Mouse (Mus musculus): ENCODE measurements around the gene Jdp2. TPM values are rescaled to one million over a fixed set of nuclear protein-coding genes. Genes with fewer than 3 reads are reported as not detected.

The Jdp2 gene
- polyA plus RNA-seq, 1 experiment: 7.1 TPM

DNA sequence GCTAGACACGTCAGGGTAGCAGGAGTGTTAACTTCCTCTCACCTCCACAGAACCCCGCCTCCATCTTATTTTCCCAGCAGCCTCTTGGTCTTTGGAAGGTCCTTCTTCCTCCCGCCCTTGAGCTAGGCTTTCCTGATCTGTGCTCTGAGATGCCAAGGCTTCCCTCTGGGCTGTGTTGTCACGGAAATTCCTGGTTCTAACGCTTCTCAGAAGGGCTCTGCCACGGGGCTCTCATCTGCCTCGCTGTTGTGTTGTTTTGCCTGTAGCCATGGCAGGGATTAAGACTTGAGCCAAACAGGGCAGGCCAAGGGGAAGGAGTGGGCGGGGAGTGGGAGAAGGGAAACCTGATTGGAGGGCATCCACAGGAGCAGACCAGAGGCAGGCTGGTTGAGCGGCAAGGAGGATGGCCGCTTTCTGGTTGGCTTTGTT, 26.8 kb upstream of the Jdp2 start:
- peaks cover 40% of the 10 kb centered on the region for H3K4me1 ChIP-seq
- no peaks in the 10 kb centered on the region for H3K36me3 ChIP-seq (replicated peaks; ENCODE audit: low read length)
- TF ChIP-seq FLI1 (IDR thresholded peaks at IDR 0.05; ENCODE audit: low read length) (no peak), GATA1 (IDR thresholded peaks at IDR 0.05; ENCODE audit: borderline replicate concordance, low read length) (no peak)

DNA sequence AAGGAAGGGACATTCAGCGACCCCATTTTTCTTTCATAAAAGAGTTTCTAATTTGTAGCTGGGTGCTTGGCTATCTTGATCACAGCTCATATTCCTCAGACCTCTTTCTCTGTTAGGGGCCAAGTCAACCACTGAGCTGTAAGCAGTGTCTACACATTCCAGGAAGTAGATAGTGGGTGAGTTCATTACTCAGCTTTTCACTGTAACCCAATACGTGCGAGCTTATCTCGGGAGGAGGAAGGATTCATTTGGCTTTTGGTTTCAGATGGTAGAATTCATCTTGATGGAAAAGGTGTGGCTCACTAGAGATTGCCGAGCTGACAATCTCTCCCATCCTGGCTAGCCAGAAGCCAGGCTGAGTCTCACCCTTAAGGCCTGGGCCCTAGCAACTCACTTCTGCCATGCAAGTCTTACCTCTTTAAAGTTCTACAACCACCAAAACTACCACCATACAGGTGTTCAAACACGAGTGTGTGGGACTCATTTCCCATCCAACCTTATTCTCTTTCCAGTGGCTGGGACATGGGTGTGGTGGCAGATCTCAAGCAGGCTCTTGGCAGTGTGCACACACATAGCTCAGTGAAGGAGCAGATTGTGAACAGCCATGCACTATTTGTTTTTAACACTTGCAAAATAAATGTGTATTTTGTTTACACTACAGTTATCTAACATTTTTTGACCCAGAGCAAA, 23.9 kb upstream of the Jdp2 start:
- H3K27me3 ChIP-seq (replicated peaks): peaks cover 73% of the 10 kb centered on the region
- no peak for TF ChIP-seq GATA1 (IDR thresholded peaks at IDR 0.05; ENCODE audit: borderline replicate concordance, low read length)
- TF ChIP-seq FLI1 (IDR thresholded peaks at IDR 0.05; ENCODE audit: low read length): no peak
- H3K4me1 ChIP-seq: peaks cover 32% of the 10 kb centered on the region
- peak overlapping the region; percentile 35 for H3K4me3 ChIP-seq (replicated peaks)
- H3K9me3 ChIP-seq: no peaks in the 10 kb centered on the region; the same call in 1 of the 2 replicates
- no peaks in the 10 kb centered on the region for H3K36me3 ChIP-seq (replicated peaks; ENCODE audit: low read length)

More for the DNA sequence above, 26.8 kb upstream of the Jdp2 start:
- H3K9me3 ChIP-seq: no peaks in the 10 kb centered on the region; the same call in 1 of the 2 replicates
- no peak overlapping the region for H3K4me3 ChIP-seq (replicated peaks)
- peaks cover 77% of the 10 kb centered on the region for H3K27me3 ChIP-seq (replicated peaks)

DNA sequence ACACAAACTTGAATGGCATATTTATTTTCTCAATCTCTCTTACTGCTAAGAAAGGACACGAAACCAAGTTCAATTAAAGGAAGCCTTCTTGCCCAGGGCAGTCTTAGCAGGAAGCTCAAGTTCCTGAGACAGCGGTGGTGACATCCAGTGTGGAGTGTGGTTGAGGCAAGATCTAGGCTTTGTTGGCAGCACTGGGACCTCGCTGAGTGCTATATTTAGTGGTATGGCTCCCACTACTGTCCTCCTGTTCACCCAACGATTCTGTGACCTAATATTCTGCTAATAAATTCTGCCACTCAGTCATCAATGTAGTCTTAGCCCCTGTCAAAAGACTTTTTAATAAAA, 23.4 kb upstream of the Jdp2 start:
- H3K27me3 ChIP-seq (replicated peaks): peaks cover 71% of the 10 kb centered on the region

DNA sequence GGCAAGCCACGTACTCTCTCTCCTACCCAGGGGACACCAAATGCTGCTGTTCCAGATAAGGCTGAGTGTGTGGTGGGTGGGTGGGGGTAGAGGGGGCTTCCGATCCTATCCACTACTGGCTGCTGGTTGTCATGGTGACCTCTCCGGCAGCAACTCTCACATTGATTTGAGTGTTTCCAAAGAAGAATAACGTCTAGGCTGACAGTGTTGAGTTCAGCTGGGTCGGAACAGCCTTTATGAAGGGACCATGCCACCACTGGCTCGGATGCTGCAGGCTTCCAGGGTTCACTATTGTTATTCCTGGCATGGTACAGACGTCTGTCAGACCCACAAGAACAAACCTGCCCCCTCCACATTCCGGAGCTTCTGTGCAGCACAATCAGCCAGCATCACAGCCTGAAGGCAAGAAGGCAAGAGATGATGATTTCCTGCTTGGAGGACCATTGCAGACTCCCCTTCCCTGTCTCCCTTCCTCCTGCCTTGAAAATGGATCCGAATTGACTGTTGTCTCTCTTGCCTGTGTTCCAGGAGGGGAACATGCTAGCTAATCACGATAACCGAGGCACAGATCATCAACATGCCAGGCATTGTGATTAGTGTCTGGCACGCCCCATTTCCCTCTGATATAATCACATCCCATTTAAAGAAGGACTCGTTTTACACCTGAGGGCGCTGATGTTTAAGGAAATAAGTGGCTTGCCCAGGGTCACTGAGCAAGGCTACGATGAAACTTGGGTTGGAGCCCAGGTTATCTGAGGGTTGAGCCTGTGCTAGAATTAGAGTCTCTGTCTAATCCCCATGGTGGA, 17.4 kb upstream of the Jdp2 start:
- peaks cover 20% of the 10 kb centered on the region for H3K9me3 ChIP-seq
- TF ChIP-seq GATA1 (IDR thresholded peaks at IDR 0.05; ENCODE audit: borderline replicate concordance, low read length) (no peak), FLI1 (IDR thresholded peaks at IDR 0.05; ENCODE audit: low read length) (no peak)
- peaks cover 53% of the 10 kb centered on the region for H3K27me3 ChIP-seq (replicated peaks)
- no peaks in the 10 kb centered on the region for H3K36me3 ChIP-seq (replicated peaks; ENCODE audit: low read length)
- peaks cover 4% of the 10 kb centered on the region; the same call in 1 of the 2 replicates for H3K4me1 ChIP-seq
- H3K4me3 ChIP-seq (replicated peaks): no peak overlapping the region

More for the DNA sequence above, 23.4 kb upstream of the Jdp2 start:
- H3K4me1 ChIP-seq: peaks cover 29% of the 10 kb centered on the region
- no peaks in the 10 kb centered on the region for H3K36me3 ChIP-seq (replicated peaks; ENCODE audit: low read length)
- TF ChIP-seq GATA1 (IDR thresholded peaks at IDR 0.05; ENCODE audit: borderline replicate concordance, low read length) (no peak), FLI1 (IDR thresholded peaks at IDR 0.05; ENCODE audit: low read length) (no peak)
- peak overlapping the region; percentile 6 for H3K4me3 ChIP-seq (replicated peaks)
- H3K9me3 ChIP-seq: no peaks in the 10 kb centered on the region; the same call in 1 of the 2 replicates

DNA sequence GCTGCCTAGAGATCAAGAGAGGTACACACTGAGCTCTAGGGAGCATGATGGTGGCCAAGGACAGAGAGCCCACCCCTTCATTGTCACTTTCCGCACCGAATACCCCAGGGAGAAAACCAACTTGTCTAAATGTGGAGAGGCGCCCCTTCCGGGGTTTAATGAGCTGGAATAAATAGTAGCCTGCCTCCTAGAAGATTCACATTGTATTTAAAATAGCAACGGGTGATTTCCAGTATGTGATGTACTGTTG, 16.8 kb upstream of the Jdp2 start:
- TF ChIP-seq FLI1 (IDR thresholded peaks at IDR 0.05; ENCODE audit: low read length): no peak
- no peak for TF ChIP-seq GATA1 (IDR thresholded peaks at IDR 0.05; ENCODE audit: borderline replicate concordance, low read length)
- Histone ChIP-seq H3K27me3 (replicated peaks) (peaks cover 53% of the 10 kb centered on the region), H3K9me3 (peaks cover 20% of the 10 kb centered on the region), H3K36me3 (replicated peaks; ENCODE audit: low read length) (no peaks in the 10 kb centered on the region), H3K4me1 (no peaks in the 10 kb centered on the region), H3K4me3 (replicated peaks) (no peak overlapping the region)

DNA sequence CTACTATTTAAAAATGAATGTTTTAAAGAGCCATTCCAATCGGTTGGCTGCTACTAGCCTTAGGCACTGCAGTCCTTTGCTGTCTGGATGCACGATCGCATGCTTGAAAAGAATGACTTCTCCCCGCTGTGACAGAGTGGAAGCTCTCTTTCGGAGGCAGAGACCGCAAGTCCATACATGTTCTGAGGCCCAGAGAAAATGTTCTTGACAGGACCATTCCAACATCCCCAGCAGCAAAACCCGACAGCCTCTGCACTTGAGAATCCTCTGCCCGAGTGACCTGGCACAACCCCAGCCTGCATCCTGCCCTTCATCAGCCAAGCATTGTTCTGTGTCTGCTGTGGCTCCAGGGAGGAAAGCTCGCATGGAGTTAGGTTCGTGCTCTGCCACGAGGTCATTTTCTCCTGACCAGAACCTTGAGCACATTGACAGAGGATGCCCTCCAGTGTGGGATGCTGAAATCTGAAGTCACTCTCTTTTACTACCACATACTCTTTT, 13.0 kb upstream of the Jdp2 start:
- H3K4me1 ChIP-seq: no peaks in the 10 kb centered on the region

DNA sequence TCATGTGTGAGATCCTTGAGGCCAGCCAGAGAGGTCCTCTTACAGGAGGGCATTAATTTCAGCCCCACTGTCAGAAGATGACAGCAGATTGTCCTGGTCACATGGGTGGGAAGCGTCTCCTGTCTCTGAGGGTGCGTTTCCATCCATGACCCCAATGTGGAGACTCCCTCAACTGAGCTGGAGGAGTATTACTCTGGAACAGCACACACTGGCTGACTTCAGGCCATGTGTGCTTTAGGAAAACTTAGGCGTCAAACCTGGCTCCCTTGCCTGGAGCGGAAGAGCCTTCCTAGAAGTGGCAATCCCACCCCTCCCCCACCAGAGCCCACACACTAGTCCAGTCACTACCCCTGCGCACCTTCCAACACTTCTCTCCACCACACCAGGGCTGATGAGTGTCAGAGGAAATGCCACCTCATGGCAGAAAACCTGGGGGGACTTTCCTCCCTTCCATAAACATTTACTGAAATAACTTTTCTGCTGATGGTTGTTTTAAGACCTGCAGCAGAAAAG, 8.9 kb upstream of the Jdp2 start:
- no peak for TF ChIP-seq FLI1 (IDR thresholded peaks at IDR 0.05; ENCODE audit: low read length)
- TF ChIP-seq GATA1 (IDR thresholded peaks at IDR 0.05; ENCODE audit: borderline replicate concordance, low read length): no peak
- peaks cover 11% of the 10 kb centered on the region for H3K4me1 ChIP-seq
- peaks cover 18% of the 10 kb centered on the region for H3K9me3 ChIP-seq
- H3K36me3 ChIP-seq (replicated peaks; ENCODE audit: low read length): no peaks in the 10 kb centered on the region
- peaks cover 61% of the 10 kb centered on the region for H3K27me3 ChIP-seq (replicated peaks)
- H3K4me3 ChIP-seq (replicated peaks): no peak overlapping the region

More for the DNA sequence above, 13.0 kb upstream of the Jdp2 start:
- Histone ChIP-seq H3K9me3 (peaks cover 21% of the 10 kb centered on the region), H3K27me3 (replicated peaks) (peaks cover 60% of the 10 kb centered on the region), H3K36me3 (replicated peaks; ENCODE audit: low read length) (no peaks in the 10 kb centered on the region), H3K4me3 (replicated peaks) (no peak overlapping the region)
- TF ChIP-seq FLI1 (IDR thresholded peaks at IDR 0.05; ENCODE audit: low read length) (no peak), GATA1 (IDR thresholded peaks at IDR 0.05; ENCODE audit: borderline replicate concordance, low read length) (no peak)

DNA sequence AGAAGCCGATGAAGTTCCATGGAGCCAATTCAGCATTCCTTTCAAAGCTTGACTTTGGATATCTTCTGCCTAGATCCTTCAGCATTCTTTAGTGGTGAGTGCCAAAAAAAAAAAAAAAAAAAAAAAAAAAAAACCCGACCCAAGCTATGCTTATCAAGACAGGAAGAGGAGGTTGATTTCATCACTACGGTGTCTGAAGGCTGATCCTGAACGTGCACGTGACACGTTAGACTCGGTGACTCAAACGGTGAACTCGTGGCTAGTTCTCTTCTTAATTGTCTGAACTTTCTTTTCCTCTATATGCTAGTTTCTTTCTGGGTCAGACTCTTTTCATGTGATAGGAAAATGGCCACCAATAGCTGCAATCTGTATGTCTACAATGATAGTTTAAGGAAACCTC, 5.9 kb upstream of the Jdp2 start:
- no peak for TF ChIP-seq FLI1 (IDR thresholded peaks at IDR 0.05; ENCODE audit: low read length)
- TF ChIP-seq GATA1 (IDR thresholded peaks at IDR 0.05; ENCODE audit: borderline replicate concordance, low read length): no peak
- Histone ChIP-seq H3K4me1 (peaks cover 11% of the 10 kb centered on the region), H3K4me3 (replicated peaks) (no peak overlapping the region), H3K9me3 (peaks cover 29% of the 10 kb centered on the region), H3K36me3 (replicated peaks; ENCODE audit: low read length) (no peaks in the 10 kb centered on the region), H3K27me3 (replicated peaks) (peaks cover 68% of the 10 kb centered on the region)

DNA sequence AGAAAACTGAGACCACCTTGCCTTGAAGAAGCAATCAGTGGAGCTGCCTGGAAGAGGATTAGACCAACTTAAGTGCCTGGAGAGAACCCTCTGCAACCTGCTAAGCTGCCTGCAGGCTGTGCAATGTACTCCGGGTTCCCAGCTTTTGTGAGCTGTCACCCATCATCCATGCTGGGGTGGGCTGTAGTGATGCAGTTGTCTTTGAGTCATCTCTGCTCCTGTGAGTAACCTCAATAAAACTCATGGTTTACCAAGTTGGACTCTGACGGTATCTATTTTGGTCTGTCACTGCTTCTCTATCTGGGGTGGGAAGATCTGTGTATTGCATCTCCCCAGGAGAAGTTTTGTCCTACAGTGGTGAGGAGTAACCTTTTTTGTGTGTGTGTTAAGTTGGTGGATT, 4.4 kb upstream of the Jdp2 start:
- H3K4me3 ChIP-seq (replicated peaks): no peak overlapping the region
- peaks cover 72% of the 10 kb centered on the region for H3K27me3 ChIP-seq (replicated peaks)
- peaks cover 29% of the 10 kb centered on the region for H3K9me3 ChIP-seq
- H3K36me3 ChIP-seq (replicated peaks; ENCODE audit: low read length): no peaks in the 10 kb centered on the region
- peaks cover 23% of the 10 kb centered on the region for H3K4me1 ChIP-seq
- no peak for TF ChIP-seq GATA1 (IDR thresholded peaks at IDR 0.05; ENCODE audit: borderline replicate concordance, low read length)
- TF ChIP-seq FLI1 (IDR thresholded peaks at IDR 0.05; ENCODE audit: low read length): no peak

DNA sequence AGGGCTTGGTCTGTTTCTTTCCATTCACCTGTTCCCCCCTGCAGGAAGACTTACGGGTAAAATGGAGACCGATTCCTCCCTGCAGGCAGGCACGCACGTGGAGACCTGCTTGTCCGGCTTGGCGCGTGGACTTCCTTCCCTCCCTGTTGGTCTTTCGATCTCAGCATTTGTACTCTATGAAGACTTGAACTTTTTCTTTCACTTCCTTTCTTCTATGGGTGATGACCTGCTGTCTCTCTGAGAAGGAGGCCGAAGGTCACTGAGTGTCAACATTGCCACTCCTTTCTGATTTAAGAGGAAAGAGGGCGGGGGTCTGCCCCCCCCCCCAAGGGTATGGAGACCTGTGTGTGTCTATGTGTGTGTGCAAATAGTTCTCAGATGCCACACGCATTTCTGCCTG, 774 bp upstream of the Jdp2 start:
- Histone ChIP-seq H3K27me3 (replicated peaks) (peaks cover 94% of the 10 kb centered on the region), H3K9me3 (peaks cover 25% of the 10 kb centered on the region), H3K36me3 (replicated peaks; ENCODE audit: low read length) (no peaks in the 10 kb centered on the region), H3K4me1 (peaks cover 45% of the 10 kb centered on the region), H3K4me3 (replicated peaks) (peak overlapping the region; percentile 21)
- TF ChIP-seq GATA1 (IDR thresholded peaks at IDR 0.05; ENCODE audit: borderline replicate concordance, low read length): no peak
- no peak for TF ChIP-seq FLI1 (IDR thresholded peaks at IDR 0.05; ENCODE audit: low read length)
